Mouse (Mus musculus): Measurements from ENCODE around the gene Boll.

Boll gene

GRCm38 (mm10) chr1:55238496-55238895, 124.8 kb downstream of the Boll start:
- DNase-seq (ENCODE audit: low spot score in 2 of 2), result peak in 1 of 2 experiments; percentile 60

- DNase-seq (ENCODE audit: low spot score in 2 of 2), result no peak
Measured at GRCm38 (mm10) chr1:55237643-55238161, 125.6 kb downstream of the Boll start.

- DNase-seq (ENCODE audit: low spot score in 2 of 2), result peak; percentile 94 to 97
Measured at GRCm38 (mm10) chr1:55236890-55237642, 126.2 kb downstream of the Boll start, which contains the start of gene Mars2. Gene Mars2 (plus strand): TSS chr1:55237177.

- DNase-seq (ENCODE audit: low spot score in 2 of 2), result no peak
Measured at GRCm38 (mm10) chr1:55236487-55236886, 126.8 kb downstream of the Boll start.

GRCm38 (mm10) chr1:55234910-55235520, 128.3 kb downstream of the Boll start:
- peak in 1 of 2 experiments; percentile 55 for DNase-seq (ENCODE audit: low spot score in 2 of 2)

- DNase-seq (ENCODE audit: low spot score in 2 of 2), result no peak
Measured at GRCm38 (mm10) chr1:55228256-55228884, 134.9 kb downstream of the Boll start.

GRCm38 (mm10) chr1:55227376-55227775, 135.9 kb downstream of the Boll start:
- no peak for DNase-seq (ENCODE audit: low spot score in 2 of 2)

GRCm38 (mm10) chr1:55226011-55226857, 137.0 kb downstream of the Boll start, which contains the start of gene Rftn2:
Gene Rftn2 (minus strand): TSS chr1:55226782.
- peak in 1 of 2 experiments; percentile 60 for DNase-seq (ENCODE audit: low spot score in 2 of 2)

- DNase-seq (ENCODE audit: low spot score in 2 of 2), result peak; percentile 7 to 44
Measured at GRCm38 (mm10) chr1:55225398-55225797, 137.9 kb downstream of the Boll start.

- DNase-seq (ENCODE audit: low spot score in 2 of 2), result peak; percentile 8 to 46
Measured at GRCm38 (mm10) chr1:55224111-55224510, 139.2 kb downstream of the Boll start.

- peak; percentile 3 to 47 for DNase-seq (ENCODE audit: low spot score in 2 of 2)
Measured at GRCm38 (mm10) chr1:55223026-55223425, 140.2 kb downstream of the Boll start.

GRCm38 (mm10) chr1:55221352-55221751, 141.9 kb downstream of the Boll start:
- DNase-seq (ENCODE audit: low spot score in 2 of 2), result peak in 1 of 2 experiments; percentile 21

- DNase-seq (ENCODE audit: low spot score in 2 of 2), result no peak
Measured at GRCm38 (mm10) chr1:55217191-55217590, 146.1 kb downstream of the Boll start.

GRCm38 (mm10) chr1:55215185-55215813, 148.0 kb downstream of the Boll start:
- DNase-seq (ENCODE audit: low spot score in 2 of 2), result peak; percentile 58 to 73

GRCm38 (mm10) chr1:55213936-55214335, 149.3 kb downstream of the Boll start:
- no peak for DNase-seq (ENCODE audit: low spot score in 2 of 2)

GRCm38 (mm10) chr1:55213475-55213874, 149.8 kb downstream of the Boll start:
- DNase-seq (ENCODE audit: low spot score in 2 of 2), result no peak

GRCm38 (mm10) chr1:55212771-55213170, 150.5 kb downstream of the Boll start:
- DNase-seq (ENCODE audit: low spot score in 2 of 2), result no peak

GRCm38 (mm10) chr1:55211081-55211480, 152.2 kb downstream of the Boll start:
- no peak for DNase-seq (ENCODE audit: low spot score in 2 of 2)

- DNase-seq (ENCODE audit: low spot score in 2 of 2), result peak in 1 of 2 experiments; percentile 42
Measured at GRCm38 (mm10) chr1:55210202-55210965, 152.9 kb downstream of the Boll start.

- no peak for DNase-seq (ENCODE audit: low spot score in 2 of 2)
Measured at GRCm38 (mm10) chr1:55208500-55209140, 154.6 kb downstream of the Boll start.
